Mouse (Mus musculus): ENCODE measurements around the gene Tas2r108.

- no peak for TF ChIP-seq EP300 (IDR thresholded peaks at IDR 0.05)
- TF ChIP-seq CTCF (IDR thresholded peaks at IDR 0.05) = peak; percentile 57
Observed at GRCm38 (mm10) chr6:40465710-40466109, 27.6 kb upstream of the Tas2r108 start.
